Mouse (Mus musculus) B cell, adult (primary cell): Measurements from ENCODE around the gene Gm10591. TPM values are rescaled to one million over a fixed set of nuclear protein-coding genes. Genes with fewer than 3 reads are reported as not detected.

Experiments used
- total RNA-seq: library from RNA; stranded (reverse); gene quantifications from 4 replicates; pipeline ENCODE4 v1.2.4, GENCODE M21; 2023; ENCODE audit not compliant: inconsistent age

Gene Gm10591
- total RNA-seq, result not detected in 4 replicates

GRCm38 (mm10) chr4:42611895-42612294 lies at the start of gene Gm10591:
Gene Gm10591, plus strand, starts transcription at chr4:42612195.

GRCm38 (mm10) chr4:42629419-42629818 lies 17.4 kb downstream of the Gm10591 start, which contains the start of gene Gm2564:
Gene Gm2564, plus strand, starts transcription at chr4:42629719.

GRCm38 (mm10) chr4:42654951-42655350 lies 43.0 kb downstream of the Gm10591 start, which contains the start of gene Ccl27b:
Gene Ccl27b, plus strand, starts transcription at chr4:42655251.

GRCm38 (mm10) chr4:42661793-42662192 lies 49.8 kb downstream of the Gm10591 start, which contains the start of gene Il11ra2:
Gene Il11ra2, minus strand, starts transcription at chr4:42661893.

Other genes with a start within 250 kb of the Gm10591 start
- gene Gm21586, start 172.8 kb upstream of the Gm10591 start, total RNA-seq, result not detected in 4 replicates
- gene Gm2163, start 145.4 kb upstream of the Gm10591 start, total RNA-seq, result not detected in 4 replicates
- not detected in 4 replicates for gene Fam205a2, start 84.0 kb upstream of the Gm10591 start, total RNA-seq
- not detected in 4 replicates for gene Gm2564, start 17.5 kb downstream of the Gm10591 start, total RNA-seq
- not detected in 4 replicates for gene Ccl27b, start 43.1 kb downstream of the Gm10591 start, total RNA-seq
- not detected in 4 replicates for gene Il11ra2, start 49.7 kb downstream of the Gm10591 start, total RNA-seq
- not detected in 4 replicates for gene 4930578G10Rik, start 123.3 kb downstream of the Gm10591 start, total RNA-seq
- gene Ccl19, start 144.4 kb downstream of the Gm10591 start, total RNA-seq, result not detected in 4 replicates
- gene Ccl21a, start 161.8 kb downstream of the Gm10591 start, total RNA-seq, result not detected in 4 replicates
- gene Fam205a1, start 241.7 kb downstream of the Gm10591 start, total RNA-seq, result not detected in 4 replicates
- not detected in 4 replicates for gene Gm12394, start 244.6 kb downstream of the Gm10591 start, total RNA-seq